ENCODE assay signal across 16 mouse cellular contexts in genomic region chr9:13443484-13444211, GRCm38 (mm10). TPM values are rescaled to one million over a fixed set of nuclear protein-coding genes. Genes with fewer than 3 reads are reported as not detected.
DNase-seq lines count a peak whose midpoint lies in the region; ATAC-seq and TF ChIP-seq lines count a peak whose summit lies in the region.
"Had no signal": no experiment of that assay in that cellular context is flagged by ENCODE, and none has a peak within 500 bp of the region (broad histone marks: within the 10 kb centered on the region; RNA-seq: fewer than 3 reads in every experiment).

No protein-coding gene starts in this region.

- TF ChIP-seq POLR2A in limb, embryonic 14.5 days (IDR thresholded peaks at IDR 0.05; ENCODE audit: borderline replicate concordance, extremely low read depth, insufficient read depth, insufficient read length): no peak

- H3K4me2 ChIP-seq in limb, embryonic 14.5 days (replicated peaks; ENCODE audit: low read depth, low read length, severe bottlenecking): no peak overlapping the region
- H3K4me2 ChIP-seq: hindbrain, embryonic 14.5 days; kidney, embryonic 15.5 days; liver, embryonic 15.5 days had no signal

- peaks cover 4% of the 10 kb centered on the region; the same call in 1 of the 2 replicates for H3K4me1 ChIP-seq in limb, embryonic 14.5 days (ENCODE audit: control insufficient read depth, insufficient read depth, low read length)
- H3K4me1 ChIP-seq in limb, embryonic 10.5 days: peaks cover 2% of the 10 kb centered on the region; the same call in 1 of the 2 replicates
- H3K4me1 ChIP-seq: liver, embryonic 15.5 days had no signal

- peak; percentile 47 for DNase-seq in limb, embryonic 14.5 days (ENCODE audit: low spot score)
- DNase-seq in limb, embryonic 10.5 days (ENCODE audit: low spot score): no peak
- peak; percentile 81 for DNase-seq in 3T3-L1 (ENCODE audit: low read depth, low spot score)
- peak; percentile 86 for DNase-seq in CD4-positive, CD25-positive, alpha-beta regulatory T cell, adult 2 months (ENCODE audit: low read depth, low spot score)
- no peak for DNase-seq in frontal cortex, adult 2 months (ENCODE audit: extremely low spot score in 1 of 2, low spot score in 1 of 2)
- no peak for DNase-seq in layer of hippocampus, postnatal 36 days
- DNase-seq in embryo, embryonic 11 days: no peak
- DNase-seq: adrenal gland, adult 8-10 months; gastrocnemius, postnatal 10 days; thymus, postnatal 25 days had no signal

- H3K27me3 ChIP-seq in limb, embryonic 14.5 days (ENCODE audit: control insufficient read depth, insufficient read depth, low read length): no peaks in the 10 kb centered on the region
- no peaks in the 10 kb centered on the region for H3K27me3 ChIP-seq in limb, embryonic 10.5 days (ENCODE audit: low read depth, poor library complexity, severe bottlenecking)
- H3K27me3 ChIP-seq: kidney, embryonic 15.5 days; liver, embryonic 15.5 days had no signal

- no peak overlapping the region for H3K27ac ChIP-seq in limb, embryonic 14.5 days (replicated peaks; ENCODE audit: low read depth, low read length)
- H3K27ac ChIP-seq in limb, embryonic 10.5 days: no peak overlapping the region
- H3K27ac ChIP-seq: hindbrain, embryonic 14.5 days; kidney, embryonic 15.5 days; liver, embryonic 15.5 days had no signal

- WGBS in limb, embryonic 14.5 days: 28% methylated on average over 1 of the region's 1 CpGs
- 47% methylated on average over 1 of the region's 1 CpGs for whole genome bisulfite sequencing in limb, embryonic 10.5 days

- H3K9ac ChIP-seq in limb, embryonic 14.5 days (ENCODE audit: low read depth, low read length, severe bottlenecking): no peak overlapping the region
- H3K9ac ChIP-seq: hindbrain, embryonic 14.5 days; kidney, embryonic 15.5 days; liver, embryonic 15.5 days had no signal

- no peak overlapping the region for H3K4me3 ChIP-seq in limb, embryonic 14.5 days (replicated peaks; ENCODE audit: low read length)
- H3K4me3 ChIP-seq in limb, embryonic 10.5 days: no peak overlapping the region
- H3K4me3 ChIP-seq: kidney, embryonic 15.5 days; liver, embryonic 15.5 days had no signal

- no peaks in the 10 kb centered on the region for H3K9me3 ChIP-seq in limb, embryonic 14.5 days (ENCODE audit: control insufficient read depth, low read length)
- H3K9me3 ChIP-seq in limb, embryonic 10.5 days (replicated peaks): no peaks in the 10 kb centered on the region
- H3K9me3 ChIP-seq: kidney, embryonic 15.5 days; liver, embryonic 15.5 days had no signal

- no peak for ATAC-seq in limb, embryonic 14.5 days (ENCODE audit: low FRiP score, low read depth)
- ATAC-seq in hematopoietic stem cell, adult 5-6 weeks (replicated peaks in 1 of 2; ENCODE audit: insufficient read depth in 1 of 2, low FRiP score in 2 of 2, low TSS enrichment in 1 of 2, low read depth in 1 of 2, poor library complexity in 2 of 2, severe bottlenecking in 2 of 2): peak; percentile 76 to 78

- no peaks in the 10 kb centered on the region for H3K36me3 ChIP-seq in limb, embryonic 14.5 days (ENCODE audit: control insufficient read depth, insufficient read depth, low read length)
- no peaks in the 10 kb centered on the region for H3K36me3 ChIP-seq in limb, embryonic 10.5 days
- H3K36me3 ChIP-seq: kidney, embryonic 15.5 days; liver, embryonic 15.5 days had no signal

RNA-seq across cellular contexts. Expression of gene Gm17571, which starts 2.9 kb away (rescaled TPM):
- polyA plus RNA-seq in limb, embryonic 14.5 days (2012; rRNA removed): not detected in 2 replicates
- polyA plus RNA-seq in limb, embryonic 14.5 days (2014; fragmentation: Nextera tagmentation; extraction: Ambion mirVana): not detected in 2 replicates
- not detected in 2 replicates for polyA plus RNA-seq in limb, embryonic 10.5 days (2016; fragmentation: Nextera tagmentation; extraction: Ambion mirVana)
- total RNA-seq in hematopoietic stem cell, adult 5-6 weeks (2017): not detected in 2 replicates
- polyA plus RNA-seq in frontal cortex, adult 2 months (2012; rRNA removed): not detected in 2 replicates
- total RNA-seq in layer of hippocampus, postnatal 36 days (2021): not detected
- total RNA-seq: adrenal gland, adult 8-10 months; gastrocnemius, postnatal 10 days; left cerebral cortex, adult 18-20 months; midbrain, postnatal 0 days had no signal
- polyA plus RNA-seq: hindbrain, embryonic 14.5 days; kidney, embryonic 15.5 days; liver, embryonic 15.5 days; midbrain, postnatal 0 days had no signal

Comparison
In these comparisons a context has a peak if more than half of its experiments do, and no peak if none do; other contexts are left out.
1. DNase-seq: peak in limb, embryonic 14.5 days (single experiment), 3T3-L1 (single experiment) and CD4-positive, CD25-positive, alpha-beta regulatory T cell, adult 2 months (single experiment); none in limb, embryonic 10.5 days (single experiment), frontal cortex, adult 2 months (0 of 2), layer of hippocampus, postnatal 36 days (0 of 2) and embryo, embryonic 11 days (single experiment).